Comparison of ENCODE assay signal across 25 mouse cellular contexts in the genomic region with DNA sequence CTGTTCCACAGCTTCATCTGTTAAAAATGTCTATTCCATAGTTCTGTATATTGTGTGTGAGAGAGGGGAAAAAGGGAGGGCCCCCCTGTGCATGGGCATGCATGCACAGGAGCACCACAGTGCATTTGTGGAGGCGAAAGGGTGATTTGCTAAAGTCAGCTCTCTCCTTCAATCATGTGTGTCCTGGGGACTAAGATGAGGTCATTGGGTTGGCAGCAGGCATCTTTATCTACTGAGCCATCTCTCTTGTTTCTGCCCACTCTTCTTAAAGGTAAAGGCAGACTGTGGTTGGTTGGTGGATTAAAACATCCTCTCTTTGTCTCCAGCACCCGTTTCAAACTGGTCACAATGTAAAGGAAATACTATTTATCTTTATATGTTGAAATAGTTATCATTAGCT. TPM values are rescaled to one million over a fixed set of nuclear protein-coding genes. Genes with fewer than 3 reads are reported as not detected.
DNase-seq lines count a peak whose midpoint lies in the region; ATAC-seq lines count a peak whose summit lies in the region.
"Had no signal": no experiment of that assay in that cellular context is flagged by ENCODE, and none has a peak within 500 bp of the region (broad histone marks: within the 10 kb centered on the region; RNA-seq: fewer than 3 reads in every experiment).

No protein-coding gene starts in this region.

- DNase-seq in cerebellum, adult 18-20 months, result peak; percentile 35 to 65
- DNase-seq in cerebellum, postnatal 10 days, result no peak
- peak; percentile 80 for DNase-seq in brain, adult 2 months (ENCODE audit: low read depth, low spot score)
- DNase-seq in cerebellum, adult 9-10 months, result peak; percentile 71
- DNase-seq in cerebellum, postnatal 25 days, result peak; percentile 35 to 59
- DNase-seq in layer of hippocampus, adult 9-10 months (ENCODE audit: low spot score), result no peak
- DNase-seq: adrenal gland, adult 2 months; adrenal gland, postnatal 14 days; gastrocnemius, postnatal 14 days; heart, adult 11 months; heart, postnatal 10 days; heart, postnatal 36 days; kidney, adult 11 months; kidney, adult 8-10 months had no signal

- no peak for ATAC-seq in megakaryocyte-erythroid progenitor cell, adult 5-6 weeks (replicated peaks; ENCODE audit: low FRiP score, low TSS enrichment, poor library complexity, severe bottlenecking)
- ATAC-seq: CD4-positive, CD25-positive, alpha-beta regulatory T cell, adult 4 months; forebrain, embryonic 13.5 days; forebrain, embryonic 16.5 days; hindbrain, embryonic 16.5 days; intestine, embryonic 15.5 days had no signal

RNA-seq across cellular contexts. Expression of a gene that starts 27.4 kb away (rescaled TPM):
- 0.07 TPM in 1 of 2 replicates, not detected in the other for total RNA-seq in megakaryocyte-erythroid progenitor cell, adult 5-6 weeks (2014; fragmentation: Nextera tagmentation)
- total RNA-seq in megakaryocyte-erythroid progenitor cell, adult 5-6 weeks (2017), result not detected in 2 replicates
- total RNA-seq: MEL had no signal

RNA-seq across cellular contexts. Expression of a gene that starts 29.6 kb away (rescaled TPM):
- not detected in 2 replicates for total RNA-seq in megakaryocyte-erythroid progenitor cell, adult 5-6 weeks (2014; fragmentation: Nextera tagmentation)
- total RNA-seq in megakaryocyte-erythroid progenitor cell, adult 5-6 weeks (2017), result not detected in 2 replicates
- total RNA-seq: adrenal gland, adult 2 months; adrenal gland, postnatal 14 days; adrenal gland, postnatal 4 days; gastrocnemius, adult 18-20 months; gastrocnemius, postnatal 14 days; gastrocnemius, postnatal 4 days; heart, adult 8-10 months; heart, postnatal 10 days; heart, postnatal 36 days; MEL had no signal

RNA-seq across cellular contexts. Expression of a gene that starts 45.5 kb away (rescaled TPM):
- total RNA-seq in megakaryocyte-erythroid progenitor cell, adult 5-6 weeks (2014; fragmentation: Nextera tagmentation), result 45.8 and 46.1 TPM in 2 replicates
- 18.6 and 21.5 TPM in 2 replicates for total RNA-seq in megakaryocyte-erythroid progenitor cell, adult 5-6 weeks (2017)

RNA-seq across cellular contexts. Expression of a gene that starts 56.5 kb away (rescaled TPM):
- 8.3 and 18.6 TPM in 2 replicates for total RNA-seq in megakaryocyte-erythroid progenitor cell, adult 5-6 weeks (2014; fragmentation: Nextera tagmentation)
- total RNA-seq in megakaryocyte-erythroid progenitor cell, adult 5-6 weeks (2017), result not detected in 2 replicates
- total RNA-seq: adrenal gland, adult 2 months; adrenal gland, postnatal 14 days; gastrocnemius, postnatal 4 days had no signal

Comparison
In these comparisons a context has a peak if more than half of its experiments do, and no peak if none do; other contexts are left out.
1. DNase-seq: peak in cerebellum, adult 18-20 months (2 of 2), brain, adult 2 months (single experiment), cerebellum, adult 9-10 months (single experiment) and cerebellum, postnatal 25 days (2 of 2); none in cerebellum, postnatal 10 days (0 of 2) and layer of hippocampus, adult 9-10 months (single experiment).